Mouse (Mus musculus): ENCODE data around the gene Pigv. TPM values are rescaled to one million over a fixed set of nuclear protein-coding genes. Genes with fewer than 3 reads are reported as not detected.
A peak's percentile ranks its signal among the peaks of the same experiment; 100 is the strongest.

The Pigv gene
- total and polyA plus RNA-seq, 2 experiments from 2014 or later, result 11.3 to 14.0 TPM

DNA sequence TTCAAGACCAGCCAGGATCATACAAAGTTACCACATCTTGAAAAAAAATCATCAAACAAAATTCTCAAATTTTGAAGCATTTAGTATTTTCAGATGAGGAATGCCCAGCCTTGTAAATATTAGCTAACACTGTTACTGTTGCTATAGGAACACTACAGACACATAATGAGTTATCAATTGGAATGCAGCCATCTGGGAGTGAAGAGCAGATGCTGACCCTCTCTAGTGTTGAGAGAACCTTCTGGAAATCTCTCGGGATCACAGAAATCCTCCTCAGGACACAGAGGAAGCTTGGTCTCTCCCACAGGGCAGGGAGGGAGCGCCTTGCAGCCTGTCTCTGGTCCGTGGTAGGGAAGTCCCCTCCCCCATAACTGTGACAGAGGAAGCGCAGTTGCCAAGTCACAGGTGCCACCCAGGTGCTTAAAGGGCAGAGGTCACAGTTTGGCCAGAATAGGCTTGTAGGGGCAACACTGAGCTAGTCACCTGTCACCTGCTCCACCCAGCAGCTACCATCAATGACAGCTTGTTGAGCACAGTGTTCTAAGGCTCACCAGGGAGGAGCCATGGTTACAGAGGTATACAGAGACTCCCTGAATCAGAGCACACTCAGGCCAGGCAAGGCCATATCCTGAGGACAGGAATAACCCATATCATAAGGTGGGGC, 52.8 kb downstream of the Pigv start:
- Histone ChIP-seq H3K4me3 (ENCODE audit: low read length) (no peak overlapping the region), H3K36me3 (ENCODE audit: insufficient read depth, low read length) (peaks cover 6% of the 10 kb centered on the region; the same call in 1 of the 2 replicates), H3K27me3 (ENCODE audit: insufficient read depth, low read length) (no peaks in the 10 kb centered on the region), H3K9ac (replicated peaks; ENCODE audit: low read length) (no peak overlapping the region), H3K4me1 (ENCODE audit: insufficient read depth, low read length) (no peaks in the 10 kb centered on the region), H3K4me2 (ENCODE audit: low read depth, low read length) (no peak overlapping the region), H3K9me3 (ENCODE audit: low read length) (no peaks in the 10 kb centered on the region), H3K27ac (no peak overlapping the region)
- DNase-seq (ENCODE audit: low spot score), result no peak
- ATAC-seq, result no peak
- 74% methylated on average over 4 of the region's 4 CpGs for WGBS
- TF ChIP-seq CTCF (IDR thresholded peaks at IDR 0.05; ENCODE audit: low read depth), result no peak

DNA sequence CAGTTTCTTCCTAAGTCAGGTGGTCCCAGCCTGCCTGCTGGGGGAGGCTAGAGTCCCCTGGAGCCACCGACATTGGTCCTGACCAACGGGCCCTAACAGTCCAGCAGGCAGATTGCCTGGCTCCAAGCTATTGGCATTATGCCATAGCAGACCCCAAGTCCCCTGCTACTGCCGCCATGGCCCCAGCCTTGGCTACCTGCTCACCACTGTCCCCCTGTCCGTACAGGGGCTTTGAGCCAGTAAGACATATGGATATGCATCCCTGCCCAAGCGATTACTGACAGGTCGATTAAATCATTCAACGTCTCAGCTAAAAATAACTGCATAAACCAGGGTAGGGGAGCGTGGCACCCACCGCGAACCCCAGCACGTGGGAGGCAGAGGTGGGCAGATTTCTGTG, 54.5 kb downstream of the Pigv start:
- TF ChIP-seq CTCF (IDR thresholded peaks at IDR 0.05; ENCODE audit: low read depth), result no peak
- no peaks in the 10 kb centered on the region for H3K9me3 ChIP-seq (ENCODE audit: low read length)
- H3K4me1 ChIP-seq (ENCODE audit: insufficient read depth, low read length), result no peaks in the 10 kb centered on the region
- no peaks in the 10 kb centered on the region for H3K27me3 ChIP-seq (ENCODE audit: insufficient read depth, low read length)
- H3K36me3 ChIP-seq (ENCODE audit: insufficient read depth, low read length), result peaks cover 1% of the 10 kb centered on the region; the same call in 1 of the 2 replicates
- H3K4me2 ChIP-seq (ENCODE audit: low read depth, low read length), result no peak overlapping the region
- DNase-seq (ENCODE audit: low spot score) (no peak), ATAC-seq (no peak)
- H3K9ac ChIP-seq (replicated peaks; ENCODE audit: low read length), result no peak overlapping the region
- no peak overlapping the region for H3K27ac ChIP-seq
- no peak overlapping the region for H3K4me3 ChIP-seq (ENCODE audit: low read length)
- WGBS, result 67% methylated on average over 11 of the region's 11 CpGs

DNA sequence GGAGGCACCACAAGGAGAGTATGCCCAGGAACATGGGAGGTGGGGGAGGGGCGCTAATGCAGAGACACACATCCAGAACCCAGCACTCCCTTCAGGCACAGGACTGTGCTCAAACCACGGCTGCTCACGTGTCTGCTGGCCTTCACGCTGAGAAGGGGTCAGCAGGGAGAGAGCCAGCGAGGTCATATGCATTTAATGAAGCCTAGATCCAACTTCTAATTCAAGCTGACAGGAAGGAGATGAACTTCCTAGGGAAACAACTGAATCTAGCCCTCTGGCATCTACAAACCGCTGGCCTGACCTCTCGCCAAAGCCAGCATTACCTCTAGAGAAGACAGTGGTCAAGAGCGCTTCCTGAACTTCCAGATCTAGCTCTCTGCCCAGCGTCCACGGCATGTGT, 57.0 kb downstream of the Pigv start:
- Histone ChIP-seq H3K4me1 (ENCODE audit: insufficient read depth, low read length) (no peaks in the 10 kb centered on the region), H3K4me2 (ENCODE audit: low read depth, low read length) (no peak overlapping the region), H3K27ac (no peak overlapping the region), H3K9me3 (ENCODE audit: low read length) (no peaks in the 10 kb centered on the region), H3K9ac (replicated peaks; ENCODE audit: low read length) (no peak overlapping the region), H3K36me3 (ENCODE audit: insufficient read depth, low read length) (peaks cover 11% of the 10 kb centered on the region; the same call in 1 of the 2 replicates), H3K4me3 (ENCODE audit: low read length) (no peak overlapping the region), H3K27me3 (ENCODE audit: insufficient read depth, low read length) (no peaks in the 10 kb centered on the region)
- ATAC-seq (no peak), DNase-seq (ENCODE audit: low spot score) (no peak)
- no peak for TF ChIP-seq CTCF (IDR thresholded peaks at IDR 0.05; ENCODE audit: low read depth)
- 83% methylated on average over 10 of the region's 10 CpGs for WGBS

DNA sequence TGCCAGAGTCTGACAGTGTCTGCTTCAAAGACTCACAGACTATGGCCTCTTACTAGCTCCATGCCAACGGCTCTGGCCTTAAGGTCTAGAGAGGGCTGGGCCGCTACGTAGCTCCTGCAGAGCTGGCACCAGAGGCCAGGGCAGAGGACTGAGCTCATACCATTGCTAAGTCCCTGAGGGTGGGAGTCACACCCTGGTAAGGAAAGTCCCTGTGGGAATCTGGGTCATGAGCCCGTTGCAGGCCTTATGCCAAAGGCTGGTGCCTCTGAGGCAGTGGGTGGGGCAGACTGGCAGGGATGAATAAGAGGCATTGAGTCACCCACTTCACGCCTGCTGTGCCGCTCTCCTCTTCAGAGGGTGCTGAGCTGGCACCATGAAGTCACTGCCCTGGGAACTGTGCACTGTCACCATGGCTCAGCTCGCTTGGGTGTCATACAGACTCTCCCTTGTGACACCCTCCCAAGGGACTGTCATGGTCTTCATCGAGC, 58.1 kb downstream of the Pigv start:
- no peaks in the 10 kb centered on the region for H3K9me3 ChIP-seq (ENCODE audit: low read length)
- H3K4me1 ChIP-seq (ENCODE audit: insufficient read depth, low read length), result no peaks in the 10 kb centered on the region
- no peak overlapping the region for H3K4me2 ChIP-seq (ENCODE audit: low read depth, low read length)
- no peak overlapping the region for H3K4me3 ChIP-seq (ENCODE audit: low read length)
- peak; percentile 84 for ATAC-seq
- H3K27ac ChIP-seq, result peak overlapping the region; percentile 16; the same call in 1 of the 2 replicates
- 51% methylated on average over 8 of the region's 8 CpGs for WGBS
- no peak for TF ChIP-seq CTCF (IDR thresholded peaks at IDR 0.05; ENCODE audit: low read depth)
- no peak overlapping the region for H3K9ac ChIP-seq (replicated peaks; ENCODE audit: low read length)
- no peaks in the 10 kb centered on the region for H3K27me3 ChIP-seq (ENCODE audit: insufficient read depth, low read length)
- peaks cover 11% of the 10 kb centered on the region; the same call in 1 of the 2 replicates for H3K36me3 ChIP-seq (ENCODE audit: insufficient read depth, low read length)
- peak; percentile 59 for DNase-seq (ENCODE audit: low spot score)

DNA sequence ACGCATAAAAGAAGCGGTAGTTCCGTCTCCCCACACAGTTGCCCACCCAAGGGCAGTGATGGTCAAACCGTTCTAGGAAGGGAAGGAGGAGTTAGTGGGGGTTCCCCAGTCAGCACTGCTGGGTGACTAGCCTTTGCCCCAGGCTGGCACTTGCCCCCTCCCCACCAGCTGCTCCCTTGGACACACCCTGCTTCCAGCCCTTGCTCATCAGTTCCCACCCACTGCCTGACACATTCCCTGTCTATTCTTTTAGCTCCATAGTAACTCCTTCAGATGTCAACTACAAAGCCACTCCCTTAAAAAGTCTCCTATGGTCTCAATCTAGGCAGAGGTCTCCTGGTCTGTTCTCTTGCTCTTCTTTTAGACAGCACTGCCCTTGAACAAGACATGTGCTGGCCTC, 58.6 kb downstream of the Pigv start:
- no peak for DNase-seq (ENCODE audit: low spot score)
- Histone ChIP-seq H3K4me2 (ENCODE audit: low read depth, low read length) (no peak overlapping the region), H3K27me3 (ENCODE audit: insufficient read depth, low read length) (no peaks in the 10 kb centered on the region), H3K4me3 (ENCODE audit: low read length) (no peak overlapping the region), H3K9ac (replicated peaks; ENCODE audit: low read length) (no peak overlapping the region), H3K27ac (peak overlapping the region; percentile 16; the same call in 1 of the 2 replicates), H3K9me3 (ENCODE audit: low read length) (no peaks in the 10 kb centered on the region), H3K36me3 (ENCODE audit: insufficient read depth, low read length) (peaks cover 11% of the 10 kb centered on the region; the same call in 1 of the 2 replicates), H3K4me1 (ENCODE audit: insufficient read depth, low read length) (no peaks in the 10 kb centered on the region)
- WGBS, result 100% methylated on average over 3 of the region's 4 CpGs
- ATAC-seq, result peak; percentile 30
- TF ChIP-seq CTCF (IDR thresholded peaks at IDR 0.05; ENCODE audit: low read depth), result no peak

DNA sequence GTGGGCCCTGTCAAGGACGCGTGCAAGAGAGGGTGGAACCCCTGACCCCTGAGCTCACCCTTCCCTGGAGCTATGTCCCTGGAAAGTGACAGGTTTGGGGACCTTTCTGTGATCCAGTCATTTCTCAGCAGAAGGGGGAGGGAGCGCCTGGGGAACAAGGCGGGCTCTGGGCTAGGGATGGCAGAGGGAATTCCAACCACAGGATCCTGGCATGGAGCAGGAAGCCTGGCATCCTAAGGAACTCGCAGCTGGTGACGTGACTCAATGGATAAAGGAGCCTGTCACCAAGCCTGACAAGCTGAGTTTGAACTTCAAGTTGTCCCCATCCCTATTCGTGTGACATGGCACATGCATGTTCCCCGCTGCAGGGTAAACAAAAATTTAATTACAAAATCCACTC, 59.4 kb downstream of the Pigv start:
- Histone ChIP-seq H3K9ac (replicated peaks; ENCODE audit: low read length) (no peak overlapping the region), H3K36me3 (ENCODE audit: insufficient read depth, low read length) (peaks cover 16% of the 10 kb centered on the region; the same call in 1 of the 2 replicates), H3K4me1 (ENCODE audit: insufficient read depth, low read length) (no peaks in the 10 kb centered on the region), H3K4me3 (ENCODE audit: low read length) (no peak overlapping the region), H3K9me3 (ENCODE audit: low read length) (no peaks in the 10 kb centered on the region), H3K4me2 (ENCODE audit: low read depth, low read length) (no peak overlapping the region), H3K27me3 (ENCODE audit: insufficient read depth, low read length) (no peaks in the 10 kb centered on the region), H3K27ac (no peak overlapping the region)
- DNase-seq (ENCODE audit: low spot score) (no peak), ATAC-seq (no peak)
- TF ChIP-seq CTCF (IDR thresholded peaks at IDR 0.05; ENCODE audit: low read depth), result no peak
- WGBS, result 87% methylated on average over 8 of the region's 8 CpGs

DNA sequence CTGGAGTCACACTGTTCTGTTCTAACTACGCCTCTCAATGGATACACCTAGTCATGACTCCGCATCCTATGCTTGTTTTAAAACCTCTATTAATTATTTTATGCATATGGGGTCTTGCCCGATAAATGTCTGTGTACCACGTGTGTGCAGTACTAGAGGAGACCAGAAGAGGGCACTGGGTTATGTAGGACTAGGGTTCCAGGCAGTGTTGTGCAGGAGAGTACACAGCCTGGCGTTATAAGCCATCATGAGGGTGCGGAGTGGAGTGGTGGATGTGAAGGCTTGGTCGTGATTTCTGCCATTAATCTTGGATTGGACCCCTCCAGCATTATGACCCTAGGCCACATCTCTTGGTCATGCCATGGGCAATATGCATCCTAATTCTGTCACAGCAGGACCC, 60.0 kb downstream of the Pigv start:
- no peak for DNase-seq (ENCODE audit: low spot score)
- Histone ChIP-seq H3K4me3 (ENCODE audit: low read length) (no peak overlapping the region), H3K27ac (no peak overlapping the region), H3K9ac (replicated peaks; ENCODE audit: low read length) (no peak overlapping the region), H3K4me2 (ENCODE audit: low read depth, low read length) (no peak overlapping the region), H3K9me3 (ENCODE audit: low read length) (no peaks in the 10 kb centered on the region), H3K36me3 (ENCODE audit: insufficient read depth, low read length) (peaks cover 18% of the 10 kb centered on the region; the same call in 1 of the 2 replicates), H3K4me1 (ENCODE audit: insufficient read depth, low read length) (no peaks in the 10 kb centered on the region), H3K27me3 (ENCODE audit: insufficient read depth, low read length) (no peaks in the 10 kb centered on the region)
- ATAC-seq, result no peak
- WGBS, result 98% methylated on average over 7 of the region's 7 CpGs
- peak; percentile 40 for TF ChIP-seq CTCF (IDR thresholded peaks at IDR 0.05; ENCODE audit: low read depth)
